ENCODE assay signal across 8 mouse cellular contexts in genomic region chr13:76018844-76019400, GRCm38 (mm10). TPM values are rescaled to one million over a fixed set of nuclear protein-coding genes. Genes with fewer than 3 reads are reported as not detected.
DNase-seq lines count a peak whose midpoint lies in the region; ATAC-seq and TF ChIP-seq lines count a peak whose summit lies in the region.

No protein-coding gene starts in this region.

- no peaks in the 10 kb centered on the region for H3K4me1 ChIP-seq in thymus, adult 2 months (replicated peaks; ENCODE audit: control insufficient read depth, insufficient read depth, low read length)
- no peaks in the 10 kb centered on the region; the same call in 1 of the 2 replicates for H3K4me1 ChIP-seq in intestine, embryonic 15.5 days (replicated peaks)
- H3K4me1 ChIP-seq in midbrain, postnatal 0 days (ENCODE audit: insufficient read depth, low read length), result no peaks in the 10 kb centered on the region

- 11% methylated on average over 5 of the region's 5 CpGs for WGBS in thymus, adult 2 months
- 47% methylated on average over 5 of the region's 5 CpGs for WGBS in intestine, embryonic 15.5 days
- 41% methylated on average over 5 of the region's 5 CpGs for WGBS in midbrain, postnatal 0 days

- no peak for TF ChIP-seq POLR2A in thymus, adult 2 months (IDR thresholded peaks at IDR 0.05; ENCODE audit: control insufficient read depth, extremely low read depth, insufficient read depth, low read length, poor library complexity)

- H3K4me3 ChIP-seq in thymus, adult 2 months (ENCODE audit: control insufficient read depth, insufficient read depth, low read length), result peak overlapping the region; percentile 94
- H3K4me3 ChIP-seq in intestine, embryonic 15.5 days (replicated peaks), result peak overlapping the region; percentile 70
- H3K4me3 ChIP-seq in midbrain, postnatal 0 days (ENCODE audit: low read depth, low read length), result peak overlapping the region; percentile 64

- H3K9me3 ChIP-seq in intestine, embryonic 15.5 days, result no peaks in the 10 kb centered on the region
- H3K9me3 ChIP-seq in midbrain, postnatal 0 days (ENCODE audit: low read length), result no peaks in the 10 kb centered on the region

- H3K27ac ChIP-seq in thymus, adult 2 months (ENCODE audit: control insufficient read depth, insufficient read depth, low read length), result peak overlapping the region; percentile 57
- H3K27ac ChIP-seq in intestine, embryonic 15.5 days, result no peak overlapping the region
- H3K27ac ChIP-seq in midbrain, postnatal 0 days (ENCODE audit: low read depth, low read length), result no peak overlapping the region

- TF ChIP-seq CTCF in thymus, adult 2 months (IDR thresholded peaks at IDR 0.05; ENCODE audit: borderline replicate concordance, control insufficient read depth, extremely low read depth, insufficient read depth, low read length, poor library complexity), result no peak
- TF ChIP-seq CTCF in midbrain, postnatal 0 days (IDR thresholded peaks at IDR 0.05), result no peak

- no peaks in the 10 kb centered on the region for H3K36me3 ChIP-seq in thymus, adult 2 months (ENCODE audit: control insufficient read depth, insufficient read depth, low read length)
- no peaks in the 10 kb centered on the region for H3K36me3 ChIP-seq in intestine, embryonic 15.5 days
- H3K36me3 ChIP-seq in midbrain, postnatal 0 days (ENCODE audit: insufficient read depth, low read length), result no peaks in the 10 kb centered on the region

- peak overlapping the region; percentile 67 for H3K4me2 ChIP-seq in intestine, embryonic 15.5 days (replicated peaks)
- peak overlapping the region; percentile 56 for H3K4me2 ChIP-seq in midbrain, postnatal 0 days (ENCODE audit: low read depth, low read length, poor library complexity, severe bottlenecking)

- peak; percentile 21 to 75 for DNase-seq in adrenal gland, adult (ENCODE audit: inconsistent age in 2 of 2, low spot score in 1 of 2)
- no peak for DNase-seq in adrenal gland, postnatal 10 days
- DNase-seq in thymus, adult 2 months, result no peak
- no peak for DNase-seq in thymus, postnatal 10 days (ENCODE audit: low spot score in 2 of 2)
- DNase-seq in midbrain, postnatal 0 days (ENCODE audit: low spot score), result no peak
- DNase-seq in cerebellum, adult 9-10 months, result no peak
- no peak for DNase-seq in urinary bladder, postnatal 14 days (ENCODE audit: low spot score)

- no peak overlapping the region for H3K9ac ChIP-seq in intestine, embryonic 15.5 days
- H3K9ac ChIP-seq in midbrain, postnatal 0 days (replicated peaks; ENCODE audit: low read length, poor library complexity, severe bottlenecking), result no peak overlapping the region

- H3K27me3 ChIP-seq in thymus, adult 2 months (ENCODE audit: control insufficient read depth, insufficient read depth, low read length), result no peaks in the 10 kb centered on the region
- no peaks in the 10 kb centered on the region for H3K27me3 ChIP-seq in intestine, embryonic 15.5 days (replicated peaks)
- H3K27me3 ChIP-seq in midbrain, postnatal 0 days (ENCODE audit: insufficient read depth, low read length), result no peaks in the 10 kb centered on the region

- ATAC-seq in intestine, embryonic 15.5 days, result peak; percentile 64
- peak; percentile 48 for ATAC-seq in midbrain, postnatal 0 days (ENCODE audit: low FRiP score)

RNA-seq across cellular contexts. Expression of gene Rfesd, which starts 0.4 kb away (rescaled TPM):
- 10 to 100 TPM; 14.1 to 20.5 TPM for total RNA-seq in adrenal gland, postnatal 10 days (2021)
- polyA plus RNA-seq in thymus, adult 2 months (2012; rRNA removed), result 7.1 and 7.4 TPM in 2 replicates
- 19.9 and 21.2 TPM in 2 replicates for polyA plus RNA-seq in intestine, embryonic 15.5 days (2015; fragmentation: Nextera tagmentation; extraction: Ambion mirVana)
- total RNA-seq in midbrain, postnatal 0 days (2014; rRNA removed), result 16.7 and 18.7 TPM in 2 replicates
- polyA plus RNA-seq in midbrain, postnatal 0 days (2015; fragmentation: Nextera tagmentation; extraction: Ambion mirVana), result 25.4 and 25.5 TPM in 2 replicates

RNA-seq across cellular contexts. Expression of gene Gpr150, which starts 37.9 kb away (rescaled TPM):
- total RNA-seq in adrenal gland, postnatal 10 days (2021), result not detected
- 0.18 and 0.36 TPM in 2 replicates for polyA plus RNA-seq in thymus, adult 2 months (2012; rRNA removed)
- polyA plus RNA-seq in intestine, embryonic 15.5 days (2015; fragmentation: Nextera tagmentation; extraction: Ambion mirVana), result 0.15 and 0.25 TPM in 2 replicates
- total RNA-seq in midbrain, postnatal 0 days (2014; rRNA removed), result 3.2 and 3.7 TPM in 2 replicates
- polyA plus RNA-seq in midbrain, postnatal 0 days (2015; fragmentation: Nextera tagmentation; extraction: Ambion mirVana), result 3.1 and 3.5 TPM in 2 replicates

RNA-seq across cellular contexts. Expression of gene Spata9, which starts 52.0 kb away (rescaled TPM):
- total RNA-seq in adrenal gland, postnatal 10 days (2021), result not detected
- not detected in 2 replicates for polyA plus RNA-seq in thymus, adult 2 months (2012; rRNA removed)
- polyA plus RNA-seq in intestine, embryonic 15.5 days (2015; fragmentation: Nextera tagmentation; extraction: Ambion mirVana), result 0.41 and 0.44 TPM in 2 replicates
- total RNA-seq in midbrain, postnatal 0 days (2014; rRNA removed), result 0.49 and 1.4 TPM in 2 replicates
- polyA plus RNA-seq in midbrain, postnatal 0 days (2015; fragmentation: Nextera tagmentation; extraction: Ambion mirVana), result 3.8 and 4.7 TPM in 2 replicates

Comparison
In these comparisons a context has a peak if more than half of its experiments do, and no peak if none do; other contexts are left out.
1. DNase-seq: peak in adrenal gland, adult (2 of 2); none in adrenal gland, postnatal 10 days (single experiment), thymus, adult 2 months (single experiment), thymus, postnatal 10 days (0 of 2), midbrain, postnatal 0 days (single experiment), cerebellum, adult 9-10 months (single experiment) and urinary bladder, postnatal 14 days (single experiment).
2. Peak in every context shown above with its lines, with median percentiles within 50 percentile points of each other: H3K4me3 ChIP-seq.